Mouse (Mus musculus) spleen, postnatal 14 days (tissue): ENCODE measurements at regions not wholly inside any gene's neighbourhood (a gene's known extent, or its start where the extent isn't known, plus 50 kb on each side); places are given as distances from the start of the nearest gene placed in this dataset.

Experiments used
- DNase-seq, 2 experiments: peaks; one replicate each; pipeline ENCODE4 v3.0.0; 2021 to 2022; ENCODE audit warnings: low spot score in 2 of 2

DNA sequence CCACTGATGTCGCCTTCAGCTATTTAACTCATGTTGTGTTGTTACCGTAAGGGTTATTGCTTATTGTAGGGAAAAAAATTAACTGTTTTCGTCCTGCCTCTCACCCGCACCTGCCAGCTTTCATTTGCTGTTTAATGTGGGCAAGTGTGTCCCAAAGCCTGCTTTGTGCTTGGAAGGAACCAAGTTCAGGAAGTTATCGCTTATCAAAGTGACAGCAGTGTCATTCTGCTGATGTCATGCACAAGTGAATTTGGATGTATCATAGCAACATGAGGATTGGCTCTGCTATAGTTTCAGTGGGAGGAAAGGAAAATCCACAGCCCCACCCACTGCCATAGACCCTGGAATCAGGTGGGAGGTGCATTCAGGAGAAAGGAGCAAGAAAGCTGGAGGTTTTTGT lies 276.5 kb downstream of the Rnf144b start:
- DNase-seq: no peak

DNA sequence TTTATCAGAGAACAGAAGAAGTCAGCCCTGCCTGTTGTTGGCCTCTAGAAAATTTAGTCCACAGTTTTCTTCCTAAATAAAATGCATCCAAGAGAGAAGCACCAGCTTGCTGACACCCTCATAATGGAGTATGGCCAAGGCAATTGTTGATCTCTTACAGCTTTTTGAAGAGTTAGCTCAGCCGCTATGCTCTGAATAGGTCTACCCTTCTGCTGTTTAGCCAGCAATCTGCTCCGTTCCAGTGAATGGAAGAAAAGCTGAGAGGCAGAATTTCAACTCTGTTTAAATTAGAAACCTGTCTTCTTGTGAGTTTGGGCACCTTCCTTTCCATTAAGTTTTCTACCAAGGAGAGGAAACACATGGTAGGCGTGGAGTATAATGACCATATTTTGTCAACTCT lies 290.8 kb downstream of the Rnf144b start:
- no peak for DNase-seq

DNA sequence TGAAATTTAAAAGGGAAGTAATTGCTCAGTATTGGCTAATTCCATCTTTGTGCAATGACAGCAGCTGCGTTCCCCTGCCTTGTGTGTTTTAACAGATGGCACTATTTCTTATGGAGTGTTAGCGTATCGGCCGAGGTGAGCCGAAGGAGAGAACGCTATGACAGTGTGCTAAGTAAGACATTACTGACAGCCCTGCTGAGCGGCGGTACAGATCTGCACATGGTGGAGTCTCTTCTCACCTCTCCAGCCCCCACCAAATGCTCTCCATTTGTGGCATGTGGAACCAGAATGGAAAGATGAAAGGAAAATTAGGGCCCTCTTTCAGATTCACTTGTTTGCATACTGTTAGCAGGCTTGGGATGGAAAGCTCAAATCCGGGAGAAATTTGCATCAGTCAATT lies 291.5 kb downstream of the Rnf144b start:
- DNase-seq: no peak

DNA sequence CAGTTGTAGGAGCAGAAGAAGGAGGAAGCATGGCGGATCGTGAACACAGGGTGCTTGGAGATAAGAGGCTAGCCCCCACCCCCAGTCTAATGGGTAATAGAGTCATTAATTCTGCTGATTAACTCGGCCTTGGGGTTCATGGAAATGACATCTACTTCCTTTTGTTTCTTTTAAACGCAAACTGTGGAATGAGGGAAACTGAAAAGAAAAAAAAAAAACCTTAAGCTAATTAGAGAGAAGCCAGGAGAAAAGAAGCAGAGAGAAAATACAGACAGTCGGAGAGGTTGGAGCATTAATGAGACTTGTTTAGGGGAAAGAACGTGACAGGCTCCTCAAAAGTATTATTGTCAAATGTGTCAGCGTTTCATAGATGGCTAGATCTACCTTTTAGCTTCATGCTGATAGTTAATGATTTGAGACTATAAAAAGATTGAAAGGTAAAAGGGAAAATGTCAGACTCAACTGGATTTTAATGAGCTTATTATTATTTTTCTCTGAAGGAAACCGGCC lies 307.5 kb downstream of the Rnf144b start:
- DNase-seq: no peak

DNA sequence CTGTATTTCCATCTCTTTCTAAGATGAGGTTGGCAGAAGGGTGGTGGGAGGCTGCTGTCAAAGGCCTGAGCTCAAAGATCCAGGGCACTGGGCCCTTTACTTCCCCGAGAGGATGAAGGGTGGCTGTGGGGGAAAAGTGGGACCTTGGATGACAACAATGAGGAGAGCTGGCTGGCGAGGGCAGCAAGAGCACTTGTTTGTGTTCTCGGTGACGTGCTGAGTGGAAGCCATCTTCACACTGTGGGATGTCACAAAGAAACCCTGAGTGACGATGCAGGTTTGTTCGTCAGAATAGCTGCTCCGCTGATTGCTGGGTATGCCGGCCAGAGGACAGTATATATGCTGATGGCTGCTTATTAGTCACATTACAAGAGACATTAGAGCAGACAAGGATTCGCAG lies 308.0 kb downstream of the Rnf144b start:
- no peak for DNase-seq

DNA sequence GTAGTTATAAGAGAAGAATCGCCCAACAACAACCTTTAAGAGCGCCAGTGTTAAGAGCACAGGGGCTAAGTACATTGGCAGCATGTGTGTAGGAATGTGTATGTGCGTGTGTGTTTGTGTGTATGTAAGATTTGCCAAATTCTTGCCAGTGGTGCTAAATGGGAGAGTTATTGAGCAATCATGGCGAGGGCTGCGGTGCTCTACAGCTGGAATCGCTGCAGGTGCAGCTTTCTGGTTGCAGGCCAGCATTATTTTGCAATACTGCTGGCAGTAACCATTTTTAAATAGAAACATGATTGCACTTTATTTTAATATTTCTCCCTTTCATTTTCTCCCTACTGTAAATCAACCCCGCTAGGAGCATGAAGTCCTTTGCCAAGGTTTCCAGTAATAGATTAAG lies 313.2 kb downstream of the Rnf144b start:
- DNase-seq: no peak

DNA sequence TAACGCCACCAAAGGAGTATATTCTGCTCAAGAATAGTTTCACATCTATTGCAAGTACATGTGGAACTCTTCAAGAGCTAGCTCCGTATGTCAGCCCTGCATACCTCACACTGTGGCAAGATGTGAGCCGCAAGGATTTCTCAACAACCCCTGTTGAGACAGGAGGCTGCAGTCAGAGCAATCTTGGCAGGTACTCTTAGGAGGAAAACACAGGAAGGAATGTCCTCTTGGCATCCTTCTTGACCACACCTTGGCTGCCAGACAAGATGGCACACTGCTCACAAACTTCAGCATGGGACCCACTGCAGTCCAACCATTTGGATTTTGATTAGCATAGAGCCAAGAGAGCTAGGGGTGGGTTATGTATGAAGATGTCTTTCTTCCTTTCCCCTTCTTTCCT lies 322.4 kb downstream of the Rnf144b start:
- no peak for DNase-seq

DNA sequence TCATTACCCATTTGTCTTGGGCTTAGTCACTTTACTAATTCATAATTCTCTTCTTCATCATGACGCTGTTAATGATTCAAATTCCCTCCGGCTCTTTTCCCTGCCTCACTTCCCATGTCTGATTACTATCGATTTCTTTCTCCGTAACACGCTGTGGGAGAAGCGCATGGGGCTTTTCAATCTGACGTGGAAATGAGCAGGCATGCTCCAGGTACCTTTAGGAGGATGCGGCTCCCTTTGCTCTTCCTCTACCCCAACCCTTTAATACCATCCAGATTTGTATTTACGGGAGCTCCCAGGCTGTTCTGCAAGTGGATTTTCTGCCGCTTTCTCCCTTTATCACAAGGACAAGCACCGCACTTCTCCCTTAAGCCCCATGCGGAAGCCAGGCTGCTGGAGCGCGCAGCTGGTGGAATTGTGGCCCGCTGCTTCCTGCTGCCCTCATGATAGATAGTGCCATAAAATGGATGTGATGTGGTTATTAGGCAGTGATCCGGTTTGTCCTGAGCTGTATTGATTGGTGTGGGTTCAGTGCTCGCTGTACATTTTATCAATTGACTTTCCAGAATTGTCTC lies 329.8 kb downstream of the Rnf144b start:
- no peak for DNase-seq

DNA sequence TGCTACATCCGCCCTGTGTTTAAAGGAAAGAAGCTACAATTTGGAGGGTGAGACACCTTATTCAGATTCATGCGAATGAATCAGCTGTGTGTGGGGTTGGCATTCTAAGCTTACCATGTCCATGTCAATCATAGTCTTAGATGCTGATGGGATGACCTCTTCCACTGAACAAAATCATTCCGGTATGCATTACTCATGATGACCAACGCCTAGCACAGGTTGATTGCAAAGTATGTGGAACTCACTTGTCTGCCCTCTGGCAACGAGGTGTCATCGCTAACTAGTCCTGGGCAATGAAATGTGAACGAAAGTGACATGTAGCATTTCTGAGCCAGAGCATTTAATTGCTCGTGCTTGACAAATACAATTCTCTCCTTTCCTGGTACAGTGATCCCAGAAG lies 339.7 kb downstream of the Rnf144b start:
- DNase-seq: no peak

DNA sequence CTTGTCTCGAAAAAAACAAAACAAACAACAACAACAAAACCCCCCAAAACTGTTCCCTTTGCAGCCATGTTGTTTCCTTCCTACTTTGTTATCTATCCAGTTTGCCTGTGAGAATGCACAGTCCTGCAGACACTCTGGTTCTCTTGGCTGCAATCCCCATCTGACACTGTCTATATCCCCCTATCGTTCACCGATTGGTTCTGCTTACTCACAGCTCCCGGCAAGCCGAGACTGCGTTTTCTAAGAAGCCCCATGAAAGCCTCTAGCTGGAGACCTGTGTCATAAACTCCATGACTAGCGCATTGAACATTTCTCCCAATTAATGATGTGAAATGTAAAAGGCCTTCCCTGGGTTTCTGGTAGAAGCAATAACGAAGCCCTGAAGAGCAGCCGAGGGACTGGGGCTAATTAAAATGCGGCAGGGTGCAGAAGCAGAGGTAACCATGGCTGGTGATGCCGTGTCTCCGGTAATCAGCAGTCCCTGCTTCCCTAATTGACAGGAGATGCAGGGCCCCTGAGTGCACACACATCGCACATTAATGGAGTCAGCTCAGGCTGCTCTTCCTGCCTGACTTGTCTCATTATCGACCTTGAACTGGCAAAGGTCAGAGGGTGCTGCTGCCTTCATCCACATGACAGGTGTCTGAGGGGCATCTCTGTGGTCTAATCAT lies 349.2 kb downstream of the Rnf144b start:
- no peak for DNase-seq

DNA sequence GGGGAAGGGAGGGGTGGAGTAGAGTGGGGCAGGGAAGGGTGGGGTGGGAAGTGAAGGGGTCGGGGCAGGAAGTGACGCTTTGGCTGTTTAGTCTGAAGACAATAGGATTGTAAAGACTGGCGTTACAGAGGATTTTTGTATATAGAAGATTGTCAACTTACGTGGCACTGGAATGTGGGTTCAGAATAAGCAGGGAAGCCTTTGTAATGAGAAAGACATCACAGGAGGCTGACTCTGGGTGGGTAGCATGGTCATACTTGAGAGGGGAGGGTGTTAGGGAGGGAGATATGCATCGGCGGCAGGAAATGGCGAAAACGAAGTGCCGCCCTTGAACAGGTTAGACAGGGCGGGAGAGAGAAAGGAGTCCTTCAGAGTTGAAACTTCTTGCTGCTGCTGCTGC lies 357.7 kb downstream of the Rnf144b start:
- no peak for DNase-seq

DNA sequence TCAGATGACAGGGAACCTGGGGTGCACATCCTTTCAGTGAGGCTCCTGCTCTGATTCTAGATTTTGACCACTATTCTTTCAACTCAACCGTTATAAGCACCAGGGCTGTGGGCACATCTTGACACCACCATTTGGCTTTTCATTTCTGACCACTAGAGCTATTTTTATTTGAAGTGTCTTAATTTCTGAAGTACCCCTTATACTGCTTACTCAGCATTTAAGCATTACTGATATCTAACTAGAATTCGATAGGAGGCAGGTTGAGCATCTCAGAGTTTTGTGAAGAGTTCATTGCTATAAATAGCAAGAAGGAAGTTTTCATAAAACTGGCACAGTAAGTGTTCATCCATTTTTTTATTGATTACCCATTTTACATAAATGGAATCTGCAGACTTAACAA lies 362.4 kb downstream of the Rnf144b start:
- DNase-seq: no peak

DNA sequence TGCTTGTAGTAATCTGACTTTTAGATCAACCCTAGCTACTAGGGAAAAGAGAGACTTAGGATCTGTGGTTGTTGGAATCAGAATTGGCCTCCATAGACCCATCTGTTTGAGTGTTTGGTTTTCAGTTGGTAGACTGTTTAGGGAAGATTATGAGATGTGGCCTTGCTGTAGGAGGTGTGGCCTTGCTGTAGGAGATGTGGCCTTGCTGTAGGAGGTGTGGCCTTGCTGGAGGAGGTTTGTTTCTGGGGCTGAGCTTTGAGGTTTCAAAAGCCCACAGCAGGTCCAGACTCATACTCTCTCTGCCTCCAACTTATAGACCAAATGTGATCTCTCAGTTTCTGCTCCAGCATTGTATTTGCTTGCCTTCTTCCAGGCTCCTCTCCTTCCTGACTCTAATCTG lies 363.7 kb downstream of the Rnf144b start:
- no peak for DNase-seq

DNA sequence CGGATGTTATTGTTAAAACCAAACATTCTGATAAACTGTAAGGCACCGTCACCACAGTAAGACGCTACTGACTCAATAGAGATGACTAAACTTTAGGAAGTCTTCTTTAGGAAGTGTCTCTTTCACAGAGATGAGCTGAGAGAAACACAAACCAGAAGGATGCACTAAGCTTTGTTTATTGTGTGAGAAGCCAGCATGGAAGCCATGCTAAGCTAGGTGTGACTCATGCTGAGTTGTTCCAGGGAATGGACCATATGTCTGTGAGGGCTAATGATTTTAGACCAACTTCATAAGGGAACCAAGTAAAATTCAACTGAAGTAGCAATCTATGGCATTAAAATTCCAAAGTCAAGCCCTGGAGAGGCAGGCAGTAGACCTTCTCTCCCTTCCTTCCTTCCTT lies 364.2 kb downstream of the Rnf144b start:
- no peak for DNase-seq

DNA sequence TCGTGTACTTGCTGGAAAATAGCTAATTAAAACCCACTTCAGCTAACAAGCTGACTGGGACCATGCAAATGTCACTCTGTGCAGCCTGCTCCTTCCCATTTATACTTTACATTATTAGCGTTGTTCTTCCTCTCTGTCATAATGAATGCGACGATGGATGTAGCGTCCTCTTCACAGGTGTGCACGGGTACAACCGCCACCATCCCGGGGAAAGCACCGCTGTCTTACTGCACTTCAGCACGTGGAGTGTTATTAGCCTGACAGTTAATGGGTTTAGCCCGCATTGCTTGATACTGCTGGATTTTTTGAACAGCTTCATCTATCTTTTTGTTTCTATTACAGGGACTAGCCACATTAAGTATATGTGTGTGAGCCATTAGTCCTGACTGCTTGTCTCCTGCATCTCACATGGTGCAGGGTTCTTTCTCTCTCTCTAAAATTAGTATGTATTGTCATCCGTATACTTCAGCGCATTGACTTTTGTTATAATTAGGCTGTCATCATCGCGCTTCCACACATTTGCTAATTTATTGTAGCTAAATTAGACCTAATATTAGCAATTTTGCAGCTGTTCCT lies 383.0 kb downstream of the Rnf144b start:
- DNase-seq: no peak

DNA sequence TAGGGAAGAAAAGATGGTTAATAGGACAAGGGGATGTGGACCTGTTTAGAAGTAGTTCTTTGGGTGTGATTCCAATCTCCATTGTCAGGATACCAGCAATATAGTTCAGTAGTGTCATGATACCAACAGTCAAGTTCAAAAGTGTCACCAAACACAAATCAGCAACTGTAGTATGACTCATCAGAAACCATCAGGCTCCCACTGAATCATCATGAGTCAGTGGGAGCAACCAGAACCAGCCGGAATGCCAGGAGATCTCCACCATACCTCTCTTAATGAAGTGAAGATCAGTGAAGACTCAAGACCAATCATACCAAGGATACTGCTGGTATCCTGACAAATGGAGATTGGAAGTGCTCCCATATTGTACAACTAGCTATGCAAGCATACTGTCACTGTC lies 410.5 kb downstream of the Rnf144b start:
- DNase-seq: no peak

DNA sequence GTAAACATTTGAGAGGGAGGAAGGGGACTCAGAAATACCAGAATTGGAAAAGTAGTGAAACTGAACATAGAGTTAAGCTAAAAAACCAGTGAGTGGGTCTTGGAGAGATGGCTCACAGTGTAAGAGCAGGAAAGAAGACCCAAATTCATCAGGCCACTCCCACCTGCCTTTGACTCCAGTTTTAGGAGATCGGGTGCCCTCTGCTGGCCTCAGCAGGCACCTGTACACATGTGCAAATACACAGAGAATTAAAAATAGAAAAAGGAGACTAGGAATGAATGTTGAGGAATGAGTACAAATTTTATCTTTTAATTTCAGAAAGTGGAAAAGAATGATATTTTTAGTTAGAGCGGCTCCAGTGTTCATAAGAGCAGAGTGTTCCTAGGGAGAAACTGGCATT lies 414.7 kb downstream of the Rnf144b start:
- DNase-seq: no peak

DNA sequence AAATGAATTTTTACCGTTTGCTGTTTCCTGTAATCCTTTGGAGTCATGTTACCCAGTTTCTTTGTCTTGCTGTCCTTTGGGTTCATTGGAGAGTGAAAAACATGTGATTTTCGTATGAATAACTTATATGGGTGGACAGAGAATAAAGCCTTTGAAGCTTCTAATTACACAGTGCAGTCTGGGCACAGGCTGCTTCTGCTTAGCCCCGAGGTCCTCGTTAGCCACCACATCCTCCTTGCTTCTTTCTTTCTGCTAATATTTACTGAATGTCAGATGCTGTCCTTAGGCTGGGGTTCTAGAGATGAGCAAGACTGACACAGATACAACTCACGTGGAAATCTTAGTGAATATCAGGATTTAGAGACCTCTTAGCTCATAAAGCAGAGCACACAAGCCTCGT lies 427.2 kb downstream of the Rnf144b start:
- DNase-seq: no peak

DNA sequence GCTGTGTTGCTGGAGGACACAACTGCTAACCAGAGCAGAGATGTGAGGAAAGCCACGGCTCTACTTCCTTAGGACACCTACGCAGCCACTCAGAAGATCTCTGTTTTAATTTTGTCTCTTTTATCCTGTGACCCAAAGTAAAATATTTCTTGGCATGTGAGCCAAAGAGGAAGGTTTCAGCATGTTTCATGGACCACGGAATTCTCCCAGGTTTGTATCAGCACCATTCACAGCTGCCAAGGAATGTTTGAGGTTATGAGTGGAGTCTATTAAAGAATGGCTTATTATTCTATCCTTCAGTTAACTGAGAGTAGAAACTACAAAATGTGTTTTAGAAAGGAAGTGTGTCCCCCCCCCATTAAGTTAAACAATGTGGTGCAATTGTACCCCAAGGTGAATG lies 429.8 kb downstream of the Rnf144b start:
- DNase-seq: no peak

DNA sequence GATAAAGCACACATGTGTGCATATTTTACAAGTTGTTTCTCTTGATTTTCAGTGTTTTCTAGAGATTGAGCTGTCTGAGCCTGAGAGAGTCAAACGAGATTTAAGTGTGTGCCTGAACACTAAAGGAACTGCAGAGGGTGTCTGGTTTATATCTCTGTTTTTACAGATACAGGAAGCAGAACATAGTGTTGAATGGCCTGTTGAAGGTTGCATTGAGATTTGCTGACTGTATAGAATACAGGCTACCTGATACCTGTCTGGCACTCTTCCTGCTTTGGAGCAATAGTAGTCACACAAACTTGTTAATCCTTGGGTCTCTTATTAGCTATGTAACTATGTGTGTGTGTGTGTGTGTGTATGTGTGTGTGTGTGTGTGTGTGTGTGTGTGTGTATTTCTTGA lies 431.7 kb downstream of the Rnf144b start:
- DNase-seq: no peak

DNA sequence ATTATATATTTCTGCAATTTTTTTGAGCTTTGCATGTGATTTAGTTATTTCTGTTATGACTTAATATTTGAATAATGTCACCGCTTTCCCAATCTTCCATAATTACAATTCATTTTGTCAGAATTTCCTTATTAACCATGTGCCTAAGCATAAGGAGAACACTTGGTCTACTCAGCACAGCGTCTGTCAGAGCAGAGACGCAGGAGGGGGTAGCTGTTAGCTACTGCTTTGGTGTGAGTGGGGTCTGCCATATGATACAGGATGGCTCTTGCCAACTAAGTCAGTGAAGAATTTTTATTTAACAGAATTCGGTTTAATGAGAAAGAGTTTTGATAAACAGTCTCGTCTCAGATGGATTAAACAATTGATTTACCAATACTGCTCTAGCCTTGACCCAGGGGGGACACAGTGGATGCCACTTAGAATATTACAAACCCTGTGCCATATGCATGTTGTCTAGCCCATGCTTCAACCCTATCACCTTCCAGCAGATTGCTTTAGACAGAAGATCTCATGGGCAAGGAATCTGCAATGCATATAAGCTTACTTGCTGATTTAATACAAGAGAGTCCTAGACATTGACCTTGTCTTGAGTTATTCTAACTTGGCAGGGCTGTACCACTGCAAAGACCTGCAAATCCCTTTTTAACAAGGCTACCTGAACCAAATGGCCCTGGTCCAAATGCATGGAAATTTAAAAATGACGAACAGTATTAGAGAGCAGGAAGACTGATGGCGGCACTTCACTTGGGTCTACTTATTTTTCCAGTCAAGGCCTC lies 434.9 kb downstream of the Rnf144b start:
- no peak for DNase-seq

DNA sequence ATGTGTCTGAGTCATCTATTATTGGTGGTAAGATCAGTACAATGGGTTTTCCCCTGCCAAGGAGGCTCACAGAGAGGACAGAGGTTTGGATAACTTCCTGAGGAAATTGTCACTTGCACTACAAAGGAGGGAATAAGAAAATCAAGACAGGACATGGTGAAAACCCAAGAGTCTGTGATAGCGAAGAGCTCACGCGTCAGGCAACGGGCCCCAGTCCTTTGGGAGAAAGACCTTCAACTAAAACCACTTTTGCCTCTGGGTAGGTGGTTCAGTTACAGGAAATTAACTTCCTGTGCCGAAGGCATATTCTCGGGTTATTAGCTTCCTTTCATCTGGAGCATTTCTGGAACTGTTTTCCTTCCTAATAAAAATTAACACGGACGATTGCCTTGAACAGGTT lies 440.4 kb downstream of the Rnf144b start:
- DNase-seq: no peak

DNA sequence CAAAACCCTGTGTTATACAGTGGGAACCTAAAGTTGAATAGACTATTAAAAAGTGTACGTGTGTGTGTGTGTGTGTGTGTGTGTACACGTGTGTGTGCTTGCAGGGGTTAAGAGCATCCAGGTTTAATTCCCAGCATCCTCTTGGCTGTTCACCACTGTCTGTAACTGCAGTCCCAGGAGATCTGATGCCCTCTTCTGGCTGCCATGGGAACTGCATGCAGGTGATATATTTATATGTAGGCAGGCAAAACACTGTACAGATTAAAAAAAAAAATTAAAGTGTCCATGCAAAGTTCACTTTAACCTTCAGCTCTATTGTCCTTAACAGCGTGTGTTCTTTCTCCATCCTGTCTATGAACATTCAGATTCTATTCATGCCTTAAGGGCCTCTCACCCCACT lies 454.1 kb downstream of the Rnf144b start:
- no peak for DNase-seq
